Mouse (Mus musculus) lung, postnatal 0 days (tissue): ENCODE measurements around the gene Ccdc181. TPM values are rescaled to one million over a fixed set of nuclear protein-coding genes. Genes with fewer than 3 reads are reported as not detected.

Experiments used
- ATAC-seq: fragments of 200-750 bp; cut with Nextera tagmentation; 2 replicates; pipeline ENCODE4 v1.8.0; 2017; ENCODE audit warnings: moderate library complexity
- DNase-seq: peaks from one replicate; pipeline ENCODE4 v3.0.0-alpha.2; 2016; ENCODE audit warnings: low spot score
- H3K27ac ChIP-seq: fragments of 300-500 bp; sonication (generic); 2 replicates; pipeline ENCODE4 v1.5.1; 2014; ENCODE audit warnings: antibody characterized with exemption, mild to moderate bottlenecking, low read length, mixed read lengths
- H3K27me3 ChIP-seq: fragments of 300-500 bp; sonication (generic); replicated peaks from 2 replicates; pipeline ENCODE4 v1.6.1; 2014; ENCODE audit warnings: low read length, mixed read lengths; ENCODE audit not compliant: insufficient read depth
- H3K36me3 ChIP-seq: fragments of 300-500 bp; sonication (generic); 2 replicates; pipeline ENCODE4 v1.6.1; 2014; ENCODE audit warnings: low read length, mixed read lengths; ENCODE audit not compliant: insufficient read depth
- H3K4me1 ChIP-seq: fragments of 300-500 bp; sonication (generic); 2 replicates; pipeline ENCODE4 v1.6.1; 2014; ENCODE audit warnings: antibody characterized with exemption, low read depth, low read length, mixed read lengths; ENCODE audit not compliant: insufficient read depth
- H3K4me2 ChIP-seq: fragments of 300-500 bp; sonication (generic); replicated peaks from 2 replicates; pipeline ENCODE4 v1.6.1; 2014; ENCODE audit warnings: low read depth, mild to moderate bottlenecking, low read length, moderate library complexity, mixed read lengths
- H3K4me3 ChIP-seq: fragments of 300-500 bp; sonication (generic); 2 replicates; pipeline ENCODE4 v1.5.1; 2014; ENCODE audit warnings: low read depth, low read length
- H3K9ac ChIP-seq: fragments of 300-500 bp; sonication (generic); replicated peaks from 2 replicates; pipeline ENCODE4 v1.6.1; 2014; ENCODE audit warnings: low read depth, mild to moderate bottlenecking
- H3K9me3 ChIP-seq: fragments of 300-500 bp; sonication (generic); 2 replicates; pipeline ENCODE4 v1.6.1; 2016; ENCODE audit warnings: low read length, mixed read lengths
- CTCF ChIP-seq: IDR thresholded peaks from 2 replicates; pipeline ENCODE4 v1.5.1; 2016; ENCODE audit warnings: antibody characterized with exemption, mild to moderate bottlenecking
- EP300 ChIP-seq: IDR thresholded peaks from 2 replicates; pipeline ENCODE4 v1.6.1; 2016; ENCODE audit warnings: antibody characterized with exemption, mild to moderate bottlenecking, control low read depth
- WGBS: fragments of 180-500 bp; shearing (Covaris S2); extraction: QIAGEN DNeasy Blood & Tissue Kit; methylation state at CpG from one replicate; pipeline ENCODE4 v1.1.7; 2014; 5-methylcytosine and 5-hydroxymethylcytosine counted together
- polyA plus RNA-seq: library from polyadenylated mRNA; unstranded; fragments of >200 nt; fragmentation: Nextera tagmentation; extraction: Ambion mirVana; gene quantifications from 2 replicates; pipeline ENCODE4 v1.2.1, GENCODE M21; 2015

The Ccdc181 gene
- polyA plus RNA-seq, 1 experiment from 2014 or later, result 14.4 TPM

DNA sequence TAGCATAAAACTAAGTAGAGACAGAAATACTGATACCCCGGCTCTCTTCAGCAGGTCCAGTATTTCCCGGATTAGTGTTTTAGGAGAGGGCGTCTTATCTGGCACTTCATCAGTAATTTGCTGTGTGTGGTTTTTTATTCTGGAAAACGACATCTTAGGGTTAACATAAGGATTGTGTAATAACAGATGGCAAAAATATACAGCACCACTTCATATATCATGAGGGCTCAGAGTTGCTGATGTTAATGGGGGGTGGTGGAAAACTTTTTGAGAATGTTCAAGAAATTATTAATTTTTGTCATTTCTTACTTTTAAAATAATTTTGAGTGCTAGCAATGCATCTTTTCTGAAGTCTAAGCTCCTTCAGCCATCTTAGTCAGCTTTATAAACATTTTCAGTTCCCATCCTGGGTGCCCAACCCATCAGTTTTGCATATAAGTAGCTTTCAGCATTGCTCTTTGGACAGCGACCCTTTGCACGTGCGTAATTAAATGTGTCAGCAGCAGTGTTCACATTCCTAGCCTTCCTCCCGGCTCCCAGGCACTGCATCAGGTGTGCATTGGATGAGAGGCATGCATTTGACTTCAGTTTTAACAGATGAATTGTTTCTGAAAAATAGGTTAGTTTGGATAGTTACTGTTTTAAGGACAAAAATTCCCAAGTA, 47.7 kb downstream of the Ccdc181 start:
- H3K4me1 ChIP-seq, result no peaks in the 10 kb centered on the region; the same call in 1 of the 2 replicates
- no peaks in the 10 kb centered on the region for H3K27me3 ChIP-seq
- no peaks in the 10 kb centered on the region for H3K36me3 ChIP-seq
- no peak for ATAC-seq
- no peak overlapping the region for H3K4me2 ChIP-seq
- TF ChIP-seq EP300 (no peak), CTCF (no peak)
- no peak overlapping the region for H3K27ac ChIP-seq
- H3K9me3 ChIP-seq, result no peaks in the 10 kb centered on the region
- no peak overlapping the region for H3K4me3 ChIP-seq
- H3K9ac ChIP-seq, result no peak overlapping the region
- 47% methylated on average over 8 of the region's 8 CpGs for WGBS
- DNase-seq, result no peak

DNA sequence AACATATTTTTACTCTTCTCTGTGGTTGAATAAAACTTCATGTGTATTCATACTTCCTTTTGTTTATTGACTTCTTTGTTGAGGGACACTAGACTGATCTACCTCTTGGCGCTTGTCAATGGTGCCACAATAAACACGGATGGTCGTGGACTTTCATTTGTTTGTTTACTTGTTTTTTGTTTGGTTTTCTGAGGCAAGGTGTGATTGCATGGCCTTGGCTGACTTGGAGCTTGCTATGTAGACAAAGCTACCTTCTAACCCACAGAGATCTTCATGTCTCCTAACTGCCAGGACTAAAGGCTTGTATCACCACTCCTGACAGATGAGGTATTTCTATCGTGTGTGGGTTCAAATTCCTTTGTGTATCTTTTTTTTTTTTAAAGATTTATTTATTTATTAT, 48.8 kb downstream of the Ccdc181 start:
- H3K4me1 ChIP-seq, result no peaks in the 10 kb centered on the region; the same call in 1 of the 2 replicates
- no peaks in the 10 kb centered on the region for H3K36me3 ChIP-seq
- 68% methylated on average over 4 of the region's 4 CpGs for WGBS
- no peak for ATAC-seq
- H3K9me3 ChIP-seq, result no peaks in the 10 kb centered on the region
- no peak overlapping the region for H3K4me2 ChIP-seq
- no peak overlapping the region for H3K27ac ChIP-seq
- H3K4me3 ChIP-seq, result no peak overlapping the region
- H3K9ac ChIP-seq, result no peak overlapping the region
- DNase-seq, result no peak
- H3K27me3 ChIP-seq, result no peaks in the 10 kb centered on the region
- TF ChIP-seq CTCF, result no peak
- no peak for TF ChIP-seq EP300

DNA sequence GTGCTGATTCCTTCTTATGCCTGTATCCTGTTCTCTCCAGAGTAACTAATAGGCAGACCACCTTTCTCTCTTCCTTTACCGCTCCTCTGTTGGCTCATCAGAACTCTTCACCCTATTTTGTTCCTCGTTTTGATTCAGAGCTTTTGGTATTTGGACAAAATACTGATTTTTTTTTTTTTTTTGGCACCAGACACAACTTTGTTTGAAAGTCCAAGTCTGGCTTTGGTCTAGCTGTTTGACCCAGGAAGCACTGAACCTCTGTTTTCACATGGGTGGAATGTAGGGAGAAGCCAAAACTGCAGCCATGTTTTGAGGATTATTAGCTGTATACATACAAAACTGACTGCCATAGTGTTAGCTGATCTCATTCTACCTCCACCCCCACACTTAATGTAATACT, 49.5 kb downstream of the Ccdc181 start:
- H3K27me3 ChIP-seq, result no peaks in the 10 kb centered on the region
- H3K9ac ChIP-seq, result no peak overlapping the region
- H3K9me3 ChIP-seq, result no peaks in the 10 kb centered on the region
- ATAC-seq (no peak), DNase-seq (no peak)
- no peaks in the 10 kb centered on the region; the same call in 1 of the 2 replicates for H3K4me1 ChIP-seq
- H3K36me3 ChIP-seq, result no peaks in the 10 kb centered on the region
- no peak overlapping the region for H3K4me3 ChIP-seq
- H3K4me2 ChIP-seq, result no peak overlapping the region
- WGBS, result 70% methylated on average over 2 of the region's 2 CpGs
- TF ChIP-seq CTCF (no peak), EP300 (no peak)
- no peak overlapping the region for H3K27ac ChIP-seq

DNA sequence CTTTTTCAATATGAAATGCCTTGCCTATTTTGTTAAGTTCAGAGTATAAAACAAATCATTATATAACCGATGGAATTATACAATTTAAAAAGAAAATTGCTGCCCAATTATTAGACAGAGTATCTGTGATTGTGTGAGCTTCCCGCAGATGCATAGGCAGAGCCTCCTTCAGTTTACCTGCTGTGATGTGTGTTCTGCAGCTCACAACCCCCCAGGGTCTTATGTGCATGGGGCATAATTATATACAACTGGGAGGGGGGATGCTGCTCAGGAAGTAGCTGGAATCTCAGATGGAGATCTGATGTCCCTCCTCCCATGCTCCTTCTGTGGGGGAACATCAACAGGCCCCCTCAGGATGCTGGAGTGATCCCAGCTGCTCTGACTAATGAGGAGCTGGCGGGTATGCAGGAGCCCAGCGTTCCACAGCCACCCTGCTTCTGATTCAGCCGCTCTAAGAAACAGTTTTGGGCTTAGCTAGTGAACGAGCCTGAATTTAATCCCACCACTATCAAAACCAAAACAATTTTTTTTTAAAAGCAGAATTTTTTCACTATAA, 51.3 kb downstream of the Ccdc181 start:
- no peak overlapping the region for H3K9ac ChIP-seq
- no peaks in the 10 kb centered on the region for H3K4me1 ChIP-seq
- DNase-seq, result no peak
- TF ChIP-seq EP300, result no peak
- TF ChIP-seq CTCF, result no peak
- H3K27ac ChIP-seq, result no peak overlapping the region
- no peaks in the 10 kb centered on the region for H3K9me3 ChIP-seq
- no peak overlapping the region for H3K4me3 ChIP-seq
- ATAC-seq, result no peak
- 50% methylated on average over 6 of the region's 6 CpGs for WGBS
- no peaks in the 10 kb centered on the region for H3K36me3 ChIP-seq
- no peak overlapping the region for H3K4me2 ChIP-seq
- H3K27me3 ChIP-seq, result no peaks in the 10 kb centered on the region

DNA sequence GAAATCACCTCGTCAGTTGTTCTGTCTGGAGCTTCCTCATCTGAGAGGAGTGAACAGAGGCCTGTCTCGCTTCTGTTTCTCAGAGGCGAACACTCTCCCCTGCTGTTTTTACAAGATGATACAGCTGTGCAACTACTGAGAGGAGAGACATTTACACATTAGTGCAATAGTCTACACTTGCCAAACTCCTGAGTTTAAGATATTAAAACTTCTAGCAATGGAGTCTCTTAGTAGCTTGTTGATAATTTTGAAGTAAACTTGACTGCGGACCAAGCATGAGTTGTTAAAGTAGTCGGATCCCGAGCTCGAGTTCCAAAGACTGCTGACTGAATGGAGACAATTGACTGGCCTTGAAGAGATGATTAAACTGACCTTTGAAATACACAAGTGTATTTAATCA, 52.4 kb downstream of the Ccdc181 start:
- TF ChIP-seq EP300 (no peak), CTCF (no peak)
- 31% methylated on average over 7 of the region's 7 CpGs for WGBS
- H3K36me3 ChIP-seq, result no peaks in the 10 kb centered on the region
- no peak for ATAC-seq
- no peaks in the 10 kb centered on the region for H3K27me3 ChIP-seq
- no peaks in the 10 kb centered on the region for H3K9me3 ChIP-seq
- no peaks in the 10 kb centered on the region for H3K4me1 ChIP-seq
- no peak overlapping the region for H3K4me2 ChIP-seq
- no peak for DNase-seq
- no peak overlapping the region for H3K9ac ChIP-seq
- no peak overlapping the region for H3K27ac ChIP-seq
- no peak overlapping the region for H3K4me3 ChIP-seq

DNA sequence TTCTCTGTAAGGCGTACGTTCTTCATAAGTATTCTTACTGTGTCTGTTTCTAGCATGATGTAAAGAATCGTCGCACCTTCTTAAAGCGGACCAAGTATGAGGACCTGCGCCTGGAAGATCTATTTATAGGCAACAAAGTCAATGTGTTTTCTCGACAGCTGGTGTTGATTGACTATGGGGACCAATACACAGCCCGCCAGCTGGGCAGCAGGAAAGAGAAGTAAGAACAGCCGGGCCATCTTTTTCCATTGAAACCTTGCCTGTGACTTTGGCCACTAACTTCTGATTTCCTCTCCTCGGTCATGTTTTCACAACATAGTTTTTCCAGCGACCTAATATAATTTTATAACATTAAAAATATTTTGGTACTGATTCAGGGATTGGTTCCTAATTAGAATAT, 57.2 kb downstream of the Ccdc181 start:
- no peaks in the 10 kb centered on the region for H3K27me3 ChIP-seq
- DNase-seq (no peak), ATAC-seq (no peak)
- no peak overlapping the region for H3K4me3 ChIP-seq
- TF ChIP-seq EP300, result no peak
- 88% methylated on average over 11 of the region's 11 CpGs for WGBS
- no peaks in the 10 kb centered on the region for H3K9me3 ChIP-seq
- H3K27ac ChIP-seq, result no peak overlapping the region
- no peak overlapping the region for H3K4me2 ChIP-seq
- no peaks in the 10 kb centered on the region for H3K4me1 ChIP-seq
- no peak overlapping the region for H3K9ac ChIP-seq
- no peaks in the 10 kb centered on the region for H3K36me3 ChIP-seq

DNA sequence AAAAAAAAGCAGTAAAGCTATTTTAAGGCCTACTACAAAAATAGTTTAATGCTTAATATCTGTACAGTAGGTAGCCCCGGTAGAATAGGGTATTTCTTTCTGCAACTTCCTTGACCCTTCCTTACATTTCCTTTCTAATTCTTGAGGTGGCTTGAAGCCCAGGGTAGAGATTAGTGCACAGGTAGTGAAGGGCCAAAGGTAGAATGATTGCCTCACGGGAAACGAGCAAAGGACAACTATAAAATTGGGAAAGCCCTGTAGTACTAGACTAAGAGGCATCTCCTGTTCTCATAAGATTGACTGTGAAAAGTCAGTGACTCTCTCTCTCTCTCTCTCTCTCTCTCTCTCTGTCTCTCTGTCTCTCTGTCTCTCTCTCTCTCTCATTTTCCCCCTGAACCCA, 60.0 kb downstream of the Ccdc181 start:
- no peaks in the 10 kb centered on the region for H3K9me3 ChIP-seq
- H3K4me2 ChIP-seq, result no peak overlapping the region
- TF ChIP-seq EP300 (no peak), CTCF (no peak)
- WGBS, result 87% methylated on average over 3 of the region's 3 CpGs
- no peaks in the 10 kb centered on the region for H3K4me1 ChIP-seq
- H3K27me3 ChIP-seq, result no peaks in the 10 kb centered on the region
- H3K27ac ChIP-seq, result no peak overlapping the region
- no peaks in the 10 kb centered on the region for H3K36me3 ChIP-seq
- DNase-seq (no peak), ATAC-seq (no peak)
- no peak overlapping the region for H3K4me3 ChIP-seq
- H3K9ac ChIP-seq, result no peak overlapping the region
